Mouse (Mus musculus) limb, embryonic 11.5 days (tissue): ENCODE measurements around the gene Parvb. TPM values are rescaled to one million over a fixed set of nuclear protein-coding genes. Genes with fewer than 3 reads are reported as not detected.
"Not testable (repeated sequence)": the region's sequence is repeated elsewhere in the genome, so short reads cannot be mapped to it uniquely, and the experiment has no call there.

Source experiments
- ATAC-seq: fragments of 200-750 bp; cut with Nextera tagmentation; 2 replicates; pipeline ENCODE4 v1.8.0; 2017; ENCODE audit warnings: low read depth; ENCODE audit not compliant: insufficient number of reproducible peaks, low FRiP score, low TSS enrichment
- DNase-seq: peaks from one replicate; pipeline ENCODE4 v3.0.0-alpha.2; 2015; ENCODE audit warnings: low spot score
- H3K27ac ChIP-seq: fragments of 300-500 bp; sonication (generic); replicated peaks from 2 replicates; pipeline ENCODE4 v1.5.1; 2014; ENCODE audit warnings: low read depth, mild to moderate bottlenecking, low read length
- H3K27me3 ChIP-seq: fragments of 300-500 bp; sonication (generic); 2 replicates; pipeline ENCODE4 v1.6.1; 2014; ENCODE audit warnings: mild to moderate bottlenecking, low read length, mixed read lengths; ENCODE audit not compliant: control insufficient read depth, insufficient read depth
- H3K36me3 ChIP-seq: fragments of 300-500 bp; sonication (generic); 2 replicates; pipeline ENCODE4 v1.6.1; 2014; ENCODE audit warnings: mild to moderate bottlenecking, low read length, moderate library complexity, mixed read lengths; ENCODE audit not compliant: control insufficient read depth, insufficient read depth
- H3K4me1 ChIP-seq: fragments of 300-500 bp; sonication (generic); 2 replicates; pipeline ENCODE4 v1.6.1; 2014; ENCODE audit warnings: low read length, mixed read lengths; ENCODE audit not compliant: control insufficient read depth, insufficient read depth
- H3K4me2 ChIP-seq: fragments of 300-500 bp; sonication (generic); 2 replicates; pipeline ENCODE4 v1.6.1; 2014; ENCODE audit warnings: low read depth, mild to moderate bottlenecking, moderate library complexity; ENCODE audit not compliant: severe bottlenecking
- H3K4me3 ChIP-seq: fragments of 300-500 bp; sonication (generic); 2 replicates; pipeline ENCODE4 v1.5.1; 2014; ENCODE audit warnings: low read depth, low read length
- H3K9ac ChIP-seq: fragments of 300-500 bp; sonication (generic); 2 replicates; pipeline ENCODE4 v1.6.1; 2014; ENCODE audit warnings: mild to moderate bottlenecking, low read length
- H3K9me3 ChIP-seq: fragments of 300-500 bp; sonication (generic); 2 replicates; pipeline ENCODE4 v1.6.1; 2016; ENCODE audit warnings: low read length; ENCODE audit not compliant: control insufficient read depth
- WGBS: fragments of 180-500 bp; shearing (Covaris S2); extraction: QIAGEN DNeasy Blood & Tissue Kit; methylation state at CpG from one replicate; pipeline ENCODE4 v1.1.7; 2014; 5-methylcytosine and 5-hydroxymethylcytosine counted together
- polyA plus RNA-seq: library from polyadenylated mRNA; unstranded; fragments of >200 nt; fragmentation: Nextera tagmentation; extraction: Ambion mirVana; gene quantifications from 2 replicates; pipeline ENCODE4 v1.2.1, GENCODE M21; 2014

Parvb gene
- polyA plus RNA-seq, 1 experiment from 2014 or later: 9.4 TPM

DNA sequence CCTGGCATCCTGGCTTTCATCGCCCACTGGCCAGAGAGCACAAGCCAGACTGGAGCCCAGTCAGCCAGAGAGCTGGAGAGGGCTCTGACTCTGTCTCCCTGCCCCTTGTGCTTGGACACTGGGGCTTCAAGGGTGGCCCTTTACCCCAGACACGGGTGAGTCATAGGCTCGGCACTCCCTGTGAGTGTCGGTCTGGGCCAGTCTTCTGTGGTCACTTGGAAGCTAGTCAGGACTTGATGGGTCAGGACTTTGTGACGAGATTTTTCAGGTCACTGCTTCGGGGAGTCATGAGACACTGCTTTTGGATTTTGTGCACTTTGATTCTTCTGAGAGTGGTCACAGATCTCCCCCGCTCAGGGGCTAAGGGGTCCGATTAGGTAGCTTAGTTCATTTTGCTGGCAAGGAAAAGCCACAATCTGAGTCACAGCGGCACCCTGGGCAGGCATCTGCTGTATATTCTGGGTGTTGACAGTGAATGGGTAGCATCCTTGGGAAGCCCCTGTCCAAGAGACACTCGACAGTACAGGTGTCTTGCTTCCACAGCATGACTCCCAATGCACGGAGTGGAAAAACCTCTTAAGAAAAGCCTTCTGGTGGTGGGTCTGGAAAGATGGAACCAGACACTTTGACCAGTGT lies 49.0 kb downstream of the Parvb start:
- WGBS: 89% methylated on average over 11 of the region's 11 CpGs

DNA sequence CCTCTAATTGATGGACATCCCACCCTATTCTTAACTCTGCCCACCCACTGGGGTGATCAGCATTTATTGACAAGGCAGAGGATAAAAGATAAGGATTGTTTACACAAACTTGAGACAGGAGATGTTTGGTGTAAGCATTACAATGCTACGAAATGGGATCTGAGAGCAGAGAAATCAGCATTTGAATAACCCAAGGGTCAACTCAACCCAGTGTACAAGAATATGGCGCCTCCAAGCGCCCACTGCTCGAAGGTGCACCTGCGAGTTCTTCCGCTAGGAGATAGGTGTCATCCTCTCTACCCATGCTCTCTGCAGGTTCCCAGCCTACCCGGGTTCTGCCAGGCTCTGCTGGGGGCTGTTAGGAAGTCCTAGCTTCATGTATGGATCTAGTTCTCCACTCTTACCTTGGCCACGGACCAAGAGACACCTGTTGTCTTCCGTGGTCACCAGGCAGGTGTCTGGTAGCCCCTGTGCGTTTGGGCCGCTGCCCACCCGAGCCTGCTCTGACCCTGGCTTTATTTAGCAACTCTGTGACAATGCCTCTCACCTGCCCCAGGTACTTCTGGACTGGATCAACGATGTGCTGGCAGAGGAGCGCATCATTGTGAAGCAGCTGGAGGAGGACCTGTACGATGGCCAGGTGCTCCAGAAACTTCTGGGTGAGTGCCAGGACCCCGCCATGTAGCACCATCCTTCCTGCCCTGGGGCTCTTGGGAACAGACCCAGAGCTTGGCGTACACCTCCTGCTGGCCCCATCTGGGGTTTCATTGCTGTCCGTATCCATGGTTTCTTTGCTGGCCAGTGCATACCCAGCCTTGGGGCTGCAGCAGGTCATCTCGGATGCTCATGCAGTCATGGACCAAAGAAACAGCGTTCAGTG lies 50.6 kb downstream of the Parvb start:
- Histone ChIP-seq H3K4me1 (no peaks in the 10 kb centered on the region), H3K36me3 (no peaks in the 10 kb centered on the region), H3K9me3 (no peaks in the 10 kb centered on the region), H3K27ac (no peak overlapping the region), H3K27me3 (no peaks in the 10 kb centered on the region), H3K4me2 (no peak overlapping the region), H3K9ac (no peak overlapping the region), H3K4me3 (no peak overlapping the region)
- no peak for DNase-seq
- no peak for ATAC-seq
- 82% methylated on average over 20 of the region's 20 CpGs for WGBS

More for the DNA sequence above, 49.0 kb downstream of the Parvb start:
- Histone ChIP-seq H3K4me3 (no peak overlapping the region), H3K9me3 (no peaks in the 10 kb centered on the region), H3K4me1 (no peaks in the 10 kb centered on the region), H3K9ac (no peak overlapping the region), H3K36me3 (no peaks in the 10 kb centered on the region), H3K4me2 (no peak overlapping the region), H3K27ac (no peak overlapping the region), H3K27me3 (no peaks in the 10 kb centered on the region)
- ATAC-seq (no peak), DNase-seq (no peak)

DNA sequence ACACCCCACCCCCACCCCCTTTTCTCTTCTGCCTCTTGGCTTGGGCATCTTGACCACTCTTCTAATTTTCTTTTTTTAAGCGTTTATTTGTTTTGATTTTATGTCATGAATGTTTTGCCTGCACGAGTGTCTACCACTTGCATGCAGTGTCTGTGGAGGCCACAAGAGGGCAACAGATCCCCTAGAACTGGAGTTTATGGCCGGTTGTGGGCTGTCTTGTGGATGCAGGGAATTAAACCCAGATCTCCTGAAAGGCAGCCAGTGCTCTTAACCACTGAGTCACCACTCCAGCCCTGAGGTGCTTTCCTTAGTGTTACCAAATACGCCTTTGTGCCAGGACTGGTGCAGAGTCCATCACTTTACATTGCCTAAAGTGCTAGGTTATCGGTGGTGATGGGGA lies 52.2 kb downstream of the Parvb start:
- DNase-seq (peak; percentile 55), ATAC-seq (no peak)
- no peak overlapping the region for H3K9ac ChIP-seq
- no peak overlapping the region for H3K27ac ChIP-seq
- H3K27me3 ChIP-seq: no peaks in the 10 kb centered on the region
- H3K4me2 ChIP-seq: no peak overlapping the region
- H3K4me3 ChIP-seq: no peak overlapping the region
- H3K9me3 ChIP-seq: no peaks in the 10 kb centered on the region
- WGBS: 62% methylated on average over 5 of the region's 5 CpGs
- H3K4me1 ChIP-seq: no peaks in the 10 kb centered on the region
- H3K36me3 ChIP-seq: no peaks in the 10 kb centered on the region

DNA sequence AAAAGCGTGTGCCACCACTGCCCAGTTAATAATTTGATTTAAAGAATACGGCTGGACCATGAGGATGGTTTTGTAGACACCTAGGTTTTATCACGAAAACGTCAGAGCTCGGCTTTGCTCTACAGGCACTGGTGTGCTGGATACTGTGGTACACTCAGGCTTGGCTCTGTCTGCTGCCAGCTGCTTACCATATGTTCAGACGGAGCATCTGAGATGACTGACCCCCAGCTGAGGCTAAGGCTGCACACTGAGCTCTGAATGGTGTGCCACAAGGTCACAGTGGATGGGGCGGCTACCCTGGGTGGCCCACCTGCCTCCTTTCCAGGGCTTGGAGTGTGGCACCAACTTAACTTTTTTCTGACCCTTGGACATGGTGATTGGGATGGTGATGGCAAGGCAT lies 53.6 kb downstream of the Parvb start:
- Histone ChIP-seq H3K4me1 (no peaks in the 10 kb centered on the region), H3K9me3 (no peaks in the 10 kb centered on the region), H3K27me3 (no peaks in the 10 kb centered on the region), H3K36me3 (no peaks in the 10 kb centered on the region), H3K4me3 (no peak overlapping the region), H3K9ac (no peak overlapping the region), H3K4me2 (no peak overlapping the region), H3K27ac (no peak overlapping the region)
- WGBS: 70% methylated on average over 7 of the region's 7 CpGs
- ATAC-seq (0 out of 2 replicates have a peak, but pooled peaks have one; percentile 33), DNase-seq (no peak)

DNA sequence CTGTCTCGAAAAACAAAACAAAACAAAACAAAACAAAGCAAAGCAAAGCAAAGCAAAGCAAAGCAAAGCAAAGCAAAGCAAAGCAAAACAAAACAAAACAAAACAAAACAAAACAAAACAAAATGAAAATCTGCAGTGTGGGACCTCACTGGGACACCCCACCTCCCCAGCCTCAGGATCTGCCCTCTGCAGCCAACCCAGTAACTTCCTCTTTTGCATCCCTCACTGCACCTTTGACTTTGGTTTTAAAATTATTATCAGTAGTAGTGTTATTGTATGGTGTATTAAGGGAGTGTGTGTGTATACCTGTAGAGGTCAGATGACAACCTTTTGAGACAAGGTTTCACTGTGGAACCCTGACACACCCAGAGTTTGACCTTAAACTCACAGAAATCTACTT lies 57.1 kb downstream of the Parvb start:
- not testable (repeated sequence) for DNase-seq, H3K27me3 ChIP-seq, H3K4me2 ChIP-seq, H3K4me3 ChIP-seq, H3K36me3 ChIP-seq, H3K4me1 ChIP-seq, H3K27ac ChIP-seq, H3K9ac ChIP-seq, H3K9me3 ChIP-seq, ATAC-seq
- WGBS: 75% methylated on average over 1 of the region's 1 CpGs

DNA sequence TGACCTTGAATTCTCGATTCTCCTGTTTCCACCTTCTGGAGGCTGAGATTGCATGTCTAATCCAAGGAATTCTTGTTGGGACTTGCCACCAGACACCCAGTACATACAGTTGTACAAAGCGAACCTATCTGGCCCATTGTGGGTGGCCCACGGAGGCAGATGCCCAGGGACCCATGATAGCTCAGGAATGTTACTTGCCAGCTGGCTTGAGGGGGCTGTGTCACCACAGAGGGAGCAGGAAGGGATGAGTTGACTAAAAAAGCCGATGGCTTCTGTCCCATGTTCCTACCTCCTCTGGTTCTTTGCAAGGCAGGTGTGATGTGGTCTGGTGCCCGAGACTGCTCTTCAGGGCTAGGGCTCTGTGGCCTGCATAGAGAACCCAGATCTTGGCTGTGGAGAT lies 59.3 kb downstream of the Parvb start:
- H3K36me3 ChIP-seq: no peaks in the 10 kb centered on the region

DNA sequence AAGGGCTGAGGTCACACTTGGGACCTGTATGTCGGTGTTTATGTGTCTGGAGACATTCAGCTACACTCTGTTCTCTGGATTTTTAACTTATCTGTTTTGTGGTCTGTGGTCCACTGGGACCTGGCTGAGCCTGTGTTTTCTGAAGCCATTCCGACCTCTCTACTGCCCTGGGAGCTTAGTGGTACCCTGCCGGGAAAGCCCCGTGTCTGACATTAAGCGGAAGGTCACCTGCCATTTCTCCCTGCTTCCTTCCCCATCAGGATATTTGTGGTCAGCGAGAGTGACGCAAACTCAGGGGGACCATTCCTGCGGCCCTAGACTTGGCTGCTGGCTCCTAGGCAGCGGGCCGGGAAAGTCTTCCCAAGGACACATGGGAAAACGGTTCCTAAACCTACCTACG lies 61.7 kb downstream of the Parvb start:
- WGBS: 89% methylated on average over 12 of the region's 12 CpGs
- Histone ChIP-seq H3K4me3 (no peak overlapping the region), H3K27me3 (no peaks in the 10 kb centered on the region), H3K9ac (no peak overlapping the region), H3K4me1 (no peaks in the 10 kb centered on the region), H3K9me3 (no peaks in the 10 kb centered on the region), H3K36me3 (no peaks in the 10 kb centered on the region), H3K27ac (no peak overlapping the region), H3K4me2 (no peak overlapping the region)
- no peak for DNase-seq
- ATAC-seq: no peak

More for the DNA sequence above, 59.3 kb downstream of the Parvb start:
- no peak for ATAC-seq
- Histone ChIP-seq H3K9me3 (no peaks in the 10 kb centered on the region), H3K9ac (no peak overlapping the region), H3K27me3 (no peaks in the 10 kb centered on the region), H3K4me2 (no peak overlapping the region), H3K4me3 (no peak overlapping the region), H3K27ac (no peak overlapping the region), H3K4me1 (no peaks in the 10 kb centered on the region)
- WGBS: 92% methylated on average over 5 of the region's 5 CpGs
- no peak for DNase-seq

DNA sequence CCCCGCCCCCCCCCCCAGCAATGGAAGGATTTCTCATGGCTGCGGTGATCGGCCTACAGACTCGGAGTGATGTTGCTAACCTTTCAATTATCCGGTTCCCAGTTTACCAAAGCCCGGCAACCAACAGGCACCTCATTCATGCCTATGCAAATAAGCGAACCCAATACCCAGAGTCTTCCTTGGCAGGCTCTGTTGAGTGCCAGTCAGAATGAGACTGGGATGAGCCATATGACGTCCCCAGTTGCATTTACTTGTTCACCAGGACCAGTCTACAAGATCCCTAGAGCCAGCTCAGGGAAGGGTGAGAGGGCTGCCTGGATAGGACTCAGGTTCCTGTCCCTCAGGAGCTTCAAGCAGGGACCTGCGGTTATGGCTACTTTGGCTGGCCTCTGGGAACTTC lies 62.5 kb downstream of the Parvb start:
- H3K4me2 ChIP-seq: no peak overlapping the region
- peaks cover 7% of the 10 kb centered on the region for H3K4me1 ChIP-seq
- no peak overlapping the region for H3K27ac ChIP-seq
- no peak for DNase-seq
- no peak overlapping the region for H3K9ac ChIP-seq
- no peaks in the 10 kb centered on the region for H3K36me3 ChIP-seq
- no peaks in the 10 kb centered on the region for H3K9me3 ChIP-seq
- WGBS: 84% methylated on average over 8 of the region's 9 CpGs
- H3K27me3 ChIP-seq: no peaks in the 10 kb centered on the region
- ATAC-seq: no peak
- H3K4me3 ChIP-seq: no peak overlapping the region
